Mouse (Mus musculus) WW6 (cell line): ENCODE data around the gene Gys2.

Source experiments
- DNase-seq: peaks from one replicate; pipeline ENCODE4 v3.0.0-alpha.2; 2013; ENCODE audit warnings: low read depth, low spot score

Gene Gys2

DNA sequence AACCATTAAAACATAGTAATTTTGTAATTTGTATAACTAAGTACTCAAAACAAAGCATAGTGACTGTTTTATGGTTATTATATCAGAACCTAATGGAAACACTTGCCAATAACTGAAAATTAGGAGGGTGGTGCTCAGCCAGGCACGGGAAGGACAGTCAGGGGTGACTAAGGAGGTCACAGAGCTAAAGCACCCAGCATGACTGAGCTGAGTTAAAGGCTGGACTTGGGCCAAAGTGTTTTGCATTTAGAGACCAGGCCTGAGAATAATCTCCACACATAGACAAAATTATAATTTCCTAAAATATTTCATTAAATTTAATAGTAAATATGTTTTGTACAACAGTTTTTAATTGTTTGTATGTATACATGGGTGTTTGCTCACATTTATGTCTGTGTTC is 95.8 kb downstream of the Gys2 start:
- DNase-seq, result no peak
